Mouse (Mus musculus) R1 (cell line): Measurements from ENCODE around the gene Zfp709.
"Not testable (repeated sequence)": the region's sequence is repeated elsewhere in the genome, so short reads cannot be mapped to it uniquely, and the experiment has no call there.

Source experiments
- DNase-seq: peaks from one replicate; pipeline ENCODE4 v3.0.0-alpha.2; 2018; ENCODE audit warnings: low read depth, low spot score

Gene Zfp709

DNA sequence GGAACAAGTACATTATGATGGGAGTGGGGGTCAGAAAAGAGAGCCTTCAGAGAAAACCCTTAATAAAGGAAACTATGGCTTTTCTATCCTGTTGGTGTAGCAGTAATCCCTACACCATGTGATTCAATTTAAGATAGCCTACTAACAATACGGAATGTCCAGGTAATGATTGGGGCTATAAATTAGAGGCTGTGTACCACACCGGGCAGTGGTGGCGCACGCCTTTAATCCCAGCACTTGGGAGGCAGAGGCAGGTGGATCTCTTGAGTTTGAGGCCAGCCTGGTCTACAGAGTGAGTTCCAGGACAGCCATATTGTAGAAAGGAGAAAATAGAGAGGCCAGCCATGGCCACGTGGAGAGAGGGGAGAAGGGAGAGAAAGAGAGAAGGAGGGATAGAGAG is 44.0 kb downstream of the Zfp709 start:
- no peak for DNase-seq

- no peak for DNase-seq
These were observed 44.7 kb downstream of the Zfp709 start for GRCm38 (mm10) chr8:71926551-71926950.

DNA sequence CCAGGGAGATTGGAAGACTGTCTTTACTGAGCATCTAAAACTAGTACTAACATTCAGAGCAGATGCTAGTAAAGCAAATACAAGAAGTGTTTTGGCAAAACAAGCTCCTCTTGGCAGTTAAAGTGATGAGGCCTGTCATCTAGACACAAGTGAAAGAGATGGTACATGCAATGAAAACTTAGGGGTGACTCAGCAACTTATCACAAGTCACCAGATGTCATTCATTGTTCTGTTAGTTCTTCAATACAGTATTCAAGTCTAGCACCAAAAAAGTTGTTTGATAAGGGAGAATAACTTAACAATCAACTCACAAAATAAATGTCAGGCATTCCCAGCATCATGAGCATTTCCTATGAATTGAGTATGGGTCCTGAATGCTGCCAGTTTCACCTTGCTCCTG is 46.0 kb downstream of the Zfp709 start:
- DNase-seq, result no peak

DNA sequence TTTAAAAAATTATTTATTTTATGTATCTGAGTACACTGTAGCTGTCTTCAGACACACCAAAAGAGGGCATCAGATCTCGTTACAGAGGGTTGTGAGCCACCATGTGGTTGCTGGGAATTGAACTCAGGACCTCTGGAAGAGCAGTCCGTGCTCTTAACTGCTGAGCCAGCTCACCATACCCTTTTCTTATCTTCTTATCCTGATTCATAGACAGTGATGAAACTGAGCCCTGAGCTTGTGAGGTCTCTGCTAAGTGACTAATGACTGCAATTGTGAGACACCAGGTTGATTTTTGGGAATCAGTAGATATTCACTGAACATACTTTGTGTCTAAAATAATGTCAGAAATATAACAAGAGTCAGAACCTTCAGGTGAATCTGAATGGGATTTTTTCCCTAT is 56.2 kb downstream of the Zfp709 start:
- DNase-seq, result not testable (repeated sequence)

DNA sequence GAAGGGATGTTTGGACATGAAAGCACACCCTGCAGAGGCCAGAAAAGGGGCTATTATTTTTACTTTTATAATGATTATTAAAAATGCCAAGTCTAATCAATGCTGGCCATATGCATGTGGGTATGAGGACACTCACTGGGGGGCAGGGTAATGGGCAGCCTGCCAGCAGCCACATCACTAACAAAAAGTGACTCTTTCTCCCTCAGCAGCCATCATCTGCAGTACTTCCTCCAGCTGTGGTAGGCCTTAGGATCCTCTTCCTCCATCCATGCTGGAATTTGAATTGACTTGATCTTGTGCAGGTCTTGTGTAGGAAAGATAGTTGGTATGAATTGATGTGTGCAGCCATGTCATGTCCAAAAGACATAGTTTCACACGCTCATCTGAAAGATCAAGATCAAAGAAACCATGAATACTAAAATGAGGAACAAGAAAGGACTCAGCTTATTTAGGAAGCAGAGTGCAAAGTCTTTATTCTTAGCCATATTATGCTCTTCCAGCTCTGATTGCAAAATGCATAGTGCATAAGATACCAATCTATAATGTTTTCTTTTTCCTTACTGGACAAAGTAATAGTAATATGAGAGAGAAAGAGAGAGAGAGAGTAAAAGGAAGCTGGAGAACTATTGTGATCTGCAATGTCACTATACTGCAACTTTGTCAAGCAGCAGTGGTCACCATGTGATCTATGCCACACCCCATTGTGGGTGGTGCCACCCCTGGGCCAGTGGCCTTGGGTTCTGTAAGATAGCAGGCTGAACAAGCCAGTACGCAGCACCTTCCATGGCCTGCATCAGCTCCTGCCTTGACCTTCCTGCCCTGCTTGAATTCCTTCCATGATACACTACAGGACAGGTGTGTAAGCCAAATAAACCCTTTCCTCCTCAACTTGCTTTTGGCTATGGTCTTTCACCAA is 58.7 kb downstream of the Zfp709 start:
- DNase-seq, result no peak

- no peak for DNase-seq
These were observed 60.0 kb downstream of the Zfp709 start for GRCm38 (mm10) chr8:71941776-71942175.
